Mouse (Mus musculus): ENCODE data around the gene Phtf2. TPM values are rescaled to one million over a fixed set of nuclear protein-coding genes. Genes with fewer than 3 reads are reported as not detected.

Phtf2 gene
- polyA plus RNA-seq, 1 experiment from 2014 or later = 13.9 TPM

DNA sequence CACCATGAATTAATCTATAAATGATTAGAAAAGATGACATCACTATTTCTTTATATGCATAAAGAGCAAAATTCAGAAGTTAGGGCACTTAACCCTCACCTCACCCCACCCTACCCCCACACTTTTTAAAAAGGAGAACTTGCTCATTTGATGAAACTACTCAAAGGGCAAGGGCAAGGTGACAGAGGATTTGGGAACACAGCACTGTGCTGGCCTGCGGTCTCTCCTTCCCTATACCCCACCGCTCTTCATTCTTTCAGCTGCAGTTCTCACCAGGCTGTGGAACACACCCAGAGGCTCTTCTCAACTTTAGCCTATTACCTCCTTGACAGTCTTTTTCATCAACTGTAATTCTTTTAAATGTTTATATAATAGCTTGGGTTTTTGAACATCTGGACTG lies 34.9 kb downstream of the Phtf2 start:
- WGBS = 80% methylated on average over 2 of the region's 2 CpGs
- H3K27ac ChIP-seq (ENCODE audit: low read length) = no peak overlapping the region

GRCm38 (mm10) chr5:20843816-20844215 lies 38.1 kb downstream of the Phtf2 start:
- WGBS = 68% methylated on average over 2 of the region's 2 CpGs
- no peaks in the 10 kb centered on the region for H3K36me3 ChIP-seq (ENCODE audit: control insufficient read depth, insufficient read depth, low read length)
- no peak for ATAC-seq (ENCODE audit: insufficient read depth, low FRiP score)
- no peak overlapping the region for H3K4me2 ChIP-seq (ENCODE audit: low read depth, low read length)
- H3K9me3 ChIP-seq (replicated peaks; ENCODE audit: control insufficient read depth, low read length) = no peaks in the 10 kb centered on the region
- no peak overlapping the region for H3K27ac ChIP-seq (ENCODE audit: low read length)
- no peak overlapping the region for H3K4me3 ChIP-seq (replicated peaks; ENCODE audit: low read length)
- H3K9ac ChIP-seq (ENCODE audit: low read length) = no peak overlapping the region
- H3K27me3 ChIP-seq (ENCODE audit: control insufficient read depth, insufficient read depth, low read length) = no peaks in the 10 kb centered on the region
- H3K4me1 ChIP-seq (ENCODE audit: control insufficient read depth, insufficient read depth, low read length) = no peaks in the 10 kb centered on the region

More for the DNA sequence above, 34.9 kb downstream of the Phtf2 start:
- H3K36me3 ChIP-seq (ENCODE audit: control insufficient read depth, insufficient read depth, low read length) = no peaks in the 10 kb centered on the region
- no peak for ATAC-seq (ENCODE audit: insufficient read depth, low FRiP score)
- H3K9ac ChIP-seq (ENCODE audit: low read length) = no peak overlapping the region
- no peak overlapping the region for H3K4me3 ChIP-seq (replicated peaks; ENCODE audit: low read length)
- no peaks in the 10 kb centered on the region for H3K27me3 ChIP-seq (ENCODE audit: control insufficient read depth, insufficient read depth, low read length)
- H3K4me1 ChIP-seq (ENCODE audit: control insufficient read depth, insufficient read depth, low read length) = no peaks in the 10 kb centered on the region
- no peaks in the 10 kb centered on the region for H3K9me3 ChIP-seq (replicated peaks; ENCODE audit: control insufficient read depth, low read length)
- no peak overlapping the region for H3K4me2 ChIP-seq (ENCODE audit: low read depth, low read length)

DNA sequence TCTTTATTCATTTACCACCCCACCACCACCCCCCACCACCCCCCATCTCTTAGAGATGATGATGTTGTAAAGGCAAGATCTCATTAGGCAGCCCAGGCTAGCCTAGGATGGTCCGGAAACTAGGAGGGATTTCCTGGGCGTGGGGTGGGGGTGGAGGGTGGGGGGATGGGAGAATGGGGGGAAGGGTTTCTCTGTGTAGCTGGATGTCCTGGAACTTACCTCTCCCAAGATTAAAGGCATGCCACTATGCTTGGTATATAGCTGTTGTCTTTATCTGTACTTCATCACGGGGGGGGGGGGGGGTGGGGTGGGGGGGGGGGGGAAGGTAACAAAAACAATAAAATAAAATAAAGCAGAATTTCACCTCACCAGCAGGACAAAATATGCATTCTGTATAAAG lies 38.5 kb downstream of the Phtf2 start:
- Histone ChIP-seq H3K9ac (ENCODE audit: low read length) (no peak overlapping the region), H3K36me3 (ENCODE audit: control insufficient read depth, insufficient read depth, low read length) (no peaks in the 10 kb centered on the region), H3K27me3 (ENCODE audit: control insufficient read depth, insufficient read depth, low read length) (no peaks in the 10 kb centered on the region), H3K9me3 (replicated peaks; ENCODE audit: control insufficient read depth, low read length) (no peaks in the 10 kb centered on the region), H3K4me3 (replicated peaks; ENCODE audit: low read length) (no peak overlapping the region), H3K4me2 (ENCODE audit: low read depth, low read length) (no peak overlapping the region), H3K4me1 (ENCODE audit: control insufficient read depth, insufficient read depth, low read length) (no peaks in the 10 kb centered on the region), H3K27ac (ENCODE audit: low read length) (no peak overlapping the region)
- ATAC-seq (ENCODE audit: insufficient read depth, low FRiP score) = no peak
- 100% methylated on average over 1 of the region's 3 CpGs for WGBS

DNA sequence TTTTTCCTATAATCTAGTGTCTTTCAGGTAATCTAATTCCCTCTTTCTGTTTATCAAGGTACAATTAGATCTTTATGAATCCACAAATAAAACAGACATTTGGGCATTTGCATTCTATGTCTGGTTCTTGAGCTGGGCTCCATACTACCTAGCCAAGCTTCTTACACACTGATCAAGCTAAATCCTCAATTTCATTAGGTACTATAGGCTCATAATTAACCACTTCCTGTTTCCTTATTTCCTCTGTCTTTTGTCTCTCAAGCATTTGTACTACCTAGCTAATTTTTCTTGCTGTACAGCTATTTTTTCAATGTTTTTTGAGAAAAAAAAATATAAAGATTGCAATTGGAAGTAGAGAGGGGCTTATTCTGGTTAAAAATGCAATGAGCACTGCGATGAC lies 44.8 kb downstream of the Phtf2 start:
- H3K27ac ChIP-seq (ENCODE audit: low read length) = no peak overlapping the region
- no peak overlapping the region for H3K9ac ChIP-seq (ENCODE audit: low read length)
- no peaks in the 10 kb centered on the region for H3K4me1 ChIP-seq (ENCODE audit: control insufficient read depth, insufficient read depth, low read length)
- no peak for ATAC-seq (ENCODE audit: insufficient read depth, low FRiP score)
- H3K36me3 ChIP-seq (ENCODE audit: control insufficient read depth, insufficient read depth, low read length) = no peaks in the 10 kb centered on the region
- no peak overlapping the region for H3K4me3 ChIP-seq (replicated peaks; ENCODE audit: low read length)
- H3K27me3 ChIP-seq (ENCODE audit: control insufficient read depth, insufficient read depth, low read length) = no peaks in the 10 kb centered on the region
- no peak overlapping the region for H3K4me2 ChIP-seq (ENCODE audit: low read depth, low read length)
- 100% methylated on average over 1 of the region's 1 CpGs for WGBS
- H3K9me3 ChIP-seq (replicated peaks; ENCODE audit: control insufficient read depth, low read length) = no peaks in the 10 kb centered on the region

GRCm38 (mm10) chr5:20834399-20834798 lies 47.5 kb downstream of the Phtf2 start:
- H3K27me3 ChIP-seq (ENCODE audit: control insufficient read depth, insufficient read depth, low read length) = no peaks in the 10 kb centered on the region

GRCm38 (mm10) chr5:20831433-20831832 lies 50.5 kb downstream of the Phtf2 start:
- Histone ChIP-seq H3K27ac (ENCODE audit: low read length) (no peak overlapping the region), H3K9ac (ENCODE audit: low read length) (no peak overlapping the region), H3K4me1 (ENCODE audit: control insufficient read depth, insufficient read depth, low read length) (no peaks in the 10 kb centered on the region), H3K36me3 (ENCODE audit: control insufficient read depth, insufficient read depth, low read length) (no peaks in the 10 kb centered on the region), H3K4me2 (ENCODE audit: low read depth, low read length) (no peak overlapping the region), H3K9me3 (replicated peaks; ENCODE audit: control insufficient read depth, low read length) (no peaks in the 10 kb centered on the region), H3K27me3 (ENCODE audit: control insufficient read depth, insufficient read depth, low read length) (no peaks in the 10 kb centered on the region), H3K4me3 (replicated peaks; ENCODE audit: low read length) (no peak overlapping the region)
- ATAC-seq (ENCODE audit: insufficient read depth, low FRiP score) = no peak
- WGBS = 72% methylated on average over 2 of the region's 2 CpGs

More at GRCm38 (mm10) chr5:20834399-20834798, 47.5 kb downstream of the Phtf2 start:
- no peaks in the 10 kb centered on the region for H3K4me1 ChIP-seq (ENCODE audit: control insufficient read depth, insufficient read depth, low read length)
- no peak overlapping the region for H3K4me3 ChIP-seq (replicated peaks; ENCODE audit: low read length)
- no peaks in the 10 kb centered on the region for H3K36me3 ChIP-seq (ENCODE audit: control insufficient read depth, insufficient read depth, low read length)
- H3K4me2 ChIP-seq (ENCODE audit: low read depth, low read length) = no peak overlapping the region
- H3K9me3 ChIP-seq (replicated peaks; ENCODE audit: control insufficient read depth, low read length) = no peaks in the 10 kb centered on the region
- no peak overlapping the region for H3K27ac ChIP-seq (ENCODE audit: low read length)
- ATAC-seq (ENCODE audit: insufficient read depth, low FRiP score) = no peak
- H3K9ac ChIP-seq (ENCODE audit: low read length) = no peak overlapping the region
- WGBS = 89% methylated on average over 1 of the region's 1 CpGs

DNA sequence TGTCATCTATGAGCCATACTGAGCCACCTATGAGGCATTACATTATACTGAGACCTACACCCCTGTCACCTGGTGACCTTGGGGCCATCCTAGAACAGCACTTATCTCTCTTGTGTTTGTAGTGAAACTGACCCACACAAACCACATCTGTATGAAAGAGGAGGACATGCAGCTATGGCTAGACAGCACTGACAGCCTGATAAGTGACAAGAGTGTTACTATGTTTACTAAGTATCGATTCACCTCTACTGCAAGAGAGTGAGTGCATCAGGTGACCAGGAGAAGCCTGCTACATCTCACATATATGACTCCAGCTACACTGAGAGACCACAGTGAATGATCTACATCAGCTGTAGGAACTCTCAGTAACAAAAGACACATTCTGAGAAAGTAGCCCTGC lies 51.2 kb downstream of the Phtf2 start:
- Histone ChIP-seq H3K9me3 (replicated peaks; ENCODE audit: control insufficient read depth, low read length) (no peaks in the 10 kb centered on the region), H3K9ac (ENCODE audit: low read length) (no peak overlapping the region), H3K4me2 (ENCODE audit: low read depth, low read length) (no peak overlapping the region), H3K4me1 (ENCODE audit: control insufficient read depth, insufficient read depth, low read length) (no peaks in the 10 kb centered on the region), H3K4me3 (replicated peaks; ENCODE audit: low read length) (no peak overlapping the region), H3K36me3 (ENCODE audit: control insufficient read depth, insufficient read depth, low read length) (no peaks in the 10 kb centered on the region), H3K27me3 (ENCODE audit: control insufficient read depth, insufficient read depth, low read length) (no peaks in the 10 kb centered on the region), H3K27ac (ENCODE audit: low read length) (no peak overlapping the region)
- WGBS = 41% methylated on average over 1 of the region's 1 CpGs
- ATAC-seq (ENCODE audit: insufficient read depth, low FRiP score) = peak; percentile 29; the same call in 1 of the 2 replicates

DNA sequence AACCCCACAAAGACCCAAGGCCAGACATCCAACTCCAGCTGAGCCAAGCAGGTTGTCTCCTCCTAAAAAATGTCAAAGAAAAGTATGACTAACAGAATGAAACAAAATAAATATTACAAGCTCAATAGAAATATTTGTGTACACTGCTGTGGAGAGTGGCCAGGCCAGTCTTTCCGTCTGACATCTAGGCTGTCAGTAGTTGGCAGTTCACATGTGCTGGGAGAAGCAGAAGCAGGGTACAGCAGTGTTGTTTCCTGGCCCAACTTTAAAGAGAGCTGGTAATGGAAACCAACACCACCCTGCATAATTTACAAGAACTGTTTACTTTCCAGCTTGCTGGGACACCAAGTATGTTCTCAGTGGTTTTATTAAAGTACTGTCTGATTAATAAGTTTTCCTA lies 60.3 kb downstream of the Phtf2 start:
- 42% methylated on average over 1 of the region's 1 CpGs for WGBS
- Histone ChIP-seq H3K9me3 (replicated peaks; ENCODE audit: control insufficient read depth, low read length) (no peaks in the 10 kb centered on the region), H3K9ac (ENCODE audit: low read length) (no peak overlapping the region), H3K4me1 (ENCODE audit: control insufficient read depth, insufficient read depth, low read length) (peaks cover 5% of the 10 kb centered on the region; the same call in 1 of the 2 replicates), H3K36me3 (ENCODE audit: control insufficient read depth, insufficient read depth, low read length) (no peaks in the 10 kb centered on the region), H3K27ac (ENCODE audit: low read length) (no peak overlapping the region; the same call in 1 of the 2 replicates), H3K4me2 (ENCODE audit: low read depth, low read length) (no peak overlapping the region), H3K4me3 (replicated peaks; ENCODE audit: low read length) (no peak overlapping the region), H3K27me3 (ENCODE audit: control insufficient read depth, insufficient read depth, low read length) (no peaks in the 10 kb centered on the region)
- peak; percentile 66; the same call in 1 of the 2 replicates for ATAC-seq (ENCODE audit: insufficient read depth, low FRiP score)

DNA sequence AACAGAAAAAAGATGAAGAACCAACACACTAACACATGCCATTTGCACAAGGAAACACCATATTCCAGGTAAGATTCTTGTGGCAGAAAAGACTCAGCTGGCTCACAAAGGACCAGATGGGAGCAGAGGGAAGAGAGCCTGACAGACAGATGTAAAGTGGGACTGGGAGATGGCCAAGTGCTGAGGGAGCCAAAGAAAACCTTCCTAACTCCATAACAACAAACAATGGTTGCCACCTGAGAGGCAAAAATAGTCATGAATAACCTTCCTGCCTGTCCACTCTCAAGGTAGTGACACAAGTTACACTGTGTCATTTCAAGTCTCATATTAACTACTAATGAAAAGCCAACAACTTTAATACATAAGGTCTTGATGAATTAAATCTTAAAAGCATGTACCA lies 60.8 kb downstream of the Phtf2 start:
- no peaks in the 10 kb centered on the region for H3K27me3 ChIP-seq (ENCODE audit: control insufficient read depth, insufficient read depth, low read length)
- peaks cover 5% of the 10 kb centered on the region; the same call in 1 of the 2 replicates for H3K4me1 ChIP-seq (ENCODE audit: control insufficient read depth, insufficient read depth, low read length)
- H3K4me3 ChIP-seq (replicated peaks; ENCODE audit: low read length) = no peak overlapping the region
- H3K27ac ChIP-seq (ENCODE audit: low read length) = no peak overlapping the region
- H3K9ac ChIP-seq (ENCODE audit: low read length) = no peak overlapping the region
- H3K9me3 ChIP-seq (replicated peaks; ENCODE audit: control insufficient read depth, low read length) = no peaks in the 10 kb centered on the region
- no peak for ATAC-seq (ENCODE audit: insufficient read depth, low FRiP score)
- no peaks in the 10 kb centered on the region for H3K36me3 ChIP-seq (ENCODE audit: control insufficient read depth, insufficient read depth, low read length)
- H3K4me2 ChIP-seq (ENCODE audit: low read depth, low read length) = no peak overlapping the region

GRCm38 (mm10) chr5:20815094-20815493 lies 66.8 kb downstream of the Phtf2 start:
- no peaks in the 10 kb centered on the region for H3K27me3 ChIP-seq (ENCODE audit: control insufficient read depth, insufficient read depth, low read length)
- H3K4me2 ChIP-seq (ENCODE audit: low read depth, low read length) = no peak overlapping the region
- H3K27ac ChIP-seq (ENCODE audit: low read length) = no peak overlapping the region
- WGBS = 81% methylated on average over 2 of the region's 2 CpGs
- H3K36me3 ChIP-seq (ENCODE audit: control insufficient read depth, insufficient read depth, low read length) = no peaks in the 10 kb centered on the region
- H3K9me3 ChIP-seq (replicated peaks; ENCODE audit: control insufficient read depth, low read length) = no peaks in the 10 kb centered on the region
- H3K9ac ChIP-seq (ENCODE audit: low read length) = no peak overlapping the region
- ATAC-seq (ENCODE audit: insufficient read depth, low FRiP score) = no peak
- H3K4me3 ChIP-seq (replicated peaks; ENCODE audit: low read length) = no peak overlapping the region
- H3K4me1 ChIP-seq (ENCODE audit: control insufficient read depth, insufficient read depth, low read length) = no peaks in the 10 kb centered on the region

Measured in stomach, embryonic 16.5 days (tissue).